Comparison of ENCODE assay signal across 21 mouse cellular contexts in genomic region chr9:6927399-6928035, GRCm38 (mm10).
DNase-seq lines count a peak whose midpoint lies in the region; ATAC-seq and TF ChIP-seq lines count a peak whose summit lies in the region.
"Had no signal": no experiment of that assay in that cellular context is flagged by ENCODE, and none has a peak within 500 bp of the region (broad histone marks: within the 10 kb centered on the region; RNA-seq: fewer than 3 reads in every experiment).

No protein-coding gene starts in this region.

- H3K27ac ChIP-seq in intestine, embryonic 14.5 days (ENCODE audit: low read depth), result no peak overlapping the region
- no peak overlapping the region for H3K27ac ChIP-seq in intestine, postnatal 0 days (ENCODE audit: low read depth, low read length)
- H3K27ac ChIP-seq in ES-Bruce4 (ENCODE audit: insufficient read depth, low read length), result peak overlapping the region; percentile 61
- no peak overlapping the region for H3K27ac ChIP-seq in intestine, embryonic 16.5 days (ENCODE audit: low read length)
- no peak overlapping the region for H3K27ac ChIP-seq in heart, adult 2 months
- H3K27ac ChIP-seq: forebrain, embryonic 13.5 days; gastrocnemius, adult 2 months; heart, embryonic 10.5 days; hindbrain, embryonic 15.5 days; left cerebral cortex, adult 2 months; macrophage; midbrain, embryonic 10.5 days had no signal

- peaks cover 4% of the 10 kb centered on the region; the same call in 1 of the 2 replicates for H3K36me3 ChIP-seq in intestine, embryonic 14.5 days (ENCODE audit: control insufficient read depth, insufficient read depth, low read length)
- no peaks in the 10 kb centered on the region for H3K36me3 ChIP-seq in intestine, postnatal 0 days (ENCODE audit: control insufficient read depth, insufficient read depth)
- H3K36me3 ChIP-seq in ES-Bruce4 (ENCODE audit: control insufficient read depth, insufficient read depth, low read length, poor library complexity, severe bottlenecking), result no peaks in the 10 kb centered on the region; the same call in 1 of the 2 replicates
- no peaks in the 10 kb centered on the region for H3K36me3 ChIP-seq in intestine, embryonic 16.5 days (ENCODE audit: control insufficient read depth, insufficient read depth, low read length)
- H3K36me3 ChIP-seq in heart, adult 2 months (ENCODE audit: control insufficient read depth, insufficient read depth, low read length), result no peaks in the 10 kb centered on the region

- TF ChIP-seq CTCF in intestine, postnatal 0 days (IDR thresholded peaks at IDR 0.05; ENCODE audit: low read depth), result no peak
- TF ChIP-seq CTCF in ES-Bruce4 (IDR thresholded peaks at IDR 0.05; ENCODE audit: low read depth, low read length), result no peak
- TF ChIP-seq CTCF in heart, adult 2 months (IDR thresholded peaks at IDR 0.05), result no peak

- H3K4me3 ChIP-seq in intestine, embryonic 14.5 days (ENCODE audit: low read depth, low read length), result no peak overlapping the region
- H3K4me3 ChIP-seq in intestine, postnatal 0 days (ENCODE audit: low read depth, low read length), result no peak overlapping the region
- H3K4me3 ChIP-seq in ES-Bruce4 (ENCODE audit: low read depth, low read length), result no peak overlapping the region
- no peak overlapping the region for H3K4me3 ChIP-seq in intestine, embryonic 16.5 days (ENCODE audit: low read length)
- no peak overlapping the region for H3K4me3 ChIP-seq in heart, adult 2 months
- H3K4me3 ChIP-seq: forebrain, embryonic 13.5 days; gastrocnemius, adult 2 months; heart, embryonic 10.5 days; hindbrain, embryonic 15.5 days; left cerebral cortex, adult 2 months; midbrain, embryonic 10.5 days had no signal

- intact Hi-C loops in heart, adult 2 months (cut with DNase I), result no loop called here

- no peak for DNase-seq in intestine, embryonic 14.5 days (ENCODE audit: low spot score)
- DNase-seq in ZHBTc4 (ENCODE audit: low read depth, low spot score), result peak; percentile 85
- DNase-seq in heart, adult 2 months, result no peak
- DNase-seq in lung, postnatal 25 days (ENCODE audit: low spot score), result no peak
- no peak for DNase-seq in neural tube, embryonic 10.5 days (ENCODE audit: extremely low spot score, low spot score)
- DNase-seq: adrenal gland, postnatal 25 days; cerebellum, adult 9-10 months; gastrocnemius, adult 2 months; heart, postnatal 4 days; right cerebral cortex, postnatal 14 days; thymus, postnatal 14 days had no signal

- no peaks in the 10 kb centered on the region for H3K27me3 ChIP-seq in intestine, embryonic 14.5 days (replicated peaks; ENCODE audit: control insufficient read depth, insufficient read depth, low read length)
- H3K27me3 ChIP-seq in intestine, postnatal 0 days (replicated peaks; ENCODE audit: control insufficient read depth, insufficient read depth, low read length), result no peaks in the 10 kb centered on the region
- no peaks in the 10 kb centered on the region for H3K27me3 ChIP-seq in ES-Bruce4 (ENCODE audit: control insufficient read depth, insufficient read depth, low read length, poor library complexity, severe bottlenecking)
- no peaks in the 10 kb centered on the region for H3K27me3 ChIP-seq in intestine, embryonic 16.5 days (replicated peaks; ENCODE audit: control insufficient read depth, insufficient read depth, low read length)
- H3K27me3 ChIP-seq in heart, adult 2 months (ENCODE audit: control insufficient read depth, insufficient read depth, low read length), result no peaks in the 10 kb centered on the region
- H3K27me3 ChIP-seq: forebrain, embryonic 13.5 days; hindbrain, embryonic 15.5 days had no signal

- 18% methylated on average over 1 of the region's 1 CpGs for WGBS in intestine, embryonic 14.5 days
- 7% methylated on average over 1 of the region's 1 CpGs for WGBS in intestine, postnatal 0 days
- 15% methylated on average over 1 of the region's 1 CpGs for WGBS in intestine, embryonic 16.5 days
- WGBS in heart, adult 2 months, result 38% methylated on average over 1 of the region's 1 CpGs

- TF ChIP-seq POLR2A in ES-Bruce4 (IDR thresholded peaks at IDR 0.05; ENCODE audit: insufficient read depth, low read length), result no peak
- TF ChIP-seq POLR2A in heart, adult 2 months (IDR thresholded peaks at IDR 0.05; ENCODE audit: insufficient read depth, low read depth, low read length), result no peak

- no peaks in the 10 kb centered on the region for H3K4me1 ChIP-seq in intestine, embryonic 14.5 days (replicated peaks; ENCODE audit: control insufficient read depth, insufficient read depth, low read length)
- no peaks in the 10 kb centered on the region for H3K4me1 ChIP-seq in intestine, postnatal 0 days (replicated peaks; ENCODE audit: control insufficient read depth, insufficient read depth, low read length)
- H3K4me1 ChIP-seq in ES-Bruce4 (ENCODE audit: control insufficient read depth, insufficient read depth, low read length), result peaks cover 2% of the 10 kb centered on the region
- no peaks in the 10 kb centered on the region for H3K4me1 ChIP-seq in intestine, embryonic 16.5 days (ENCODE audit: control insufficient read depth, insufficient read depth, low read length)
- no peaks in the 10 kb centered on the region for H3K4me1 ChIP-seq in heart, adult 2 months (ENCODE audit: control insufficient read depth, insufficient read depth, low read length)
- H3K4me1 ChIP-seq: forebrain, embryonic 13.5 days; heart, embryonic 10.5 days; hindbrain, embryonic 15.5 days; midbrain, embryonic 10.5 days had no signal

- ATAC-seq in intestine, embryonic 14.5 days (replicated peaks; ENCODE audit: low FRiP score, low TSS enrichment, low read depth), result peak; percentile 64; the same call in 1 of the 2 replicates
- no peak for ATAC-seq in intestine, postnatal 0 days
- ATAC-seq in intestine, embryonic 16.5 days, result peak; percentile 80
- ATAC-seq: forebrain, embryonic 13.5 days had no signal

- no peak overlapping the region for H3K4me2 ChIP-seq in intestine, embryonic 14.5 days (ENCODE audit: low read length)
- no peak overlapping the region for H3K4me2 ChIP-seq in intestine, postnatal 0 days (replicated peaks; ENCODE audit: low read depth)
- H3K4me2 ChIP-seq in intestine, embryonic 16.5 days (ENCODE audit: low read depth, low read length), result no peak overlapping the region
- H3K4me2 ChIP-seq: forebrain, embryonic 13.5 days; hindbrain, embryonic 15.5 days had no signal

- no peaks in the 10 kb centered on the region for H3K79me2 ChIP-seq in heart, adult 2 months (replicated peaks; ENCODE audit: control insufficient read depth, insufficient read depth, low read length)

- 0 out of 2 replicates have a peak, but pooled peaks have one; percentile 23 for TF ChIP-seq EP300 in ES-Bruce4 (IDR thresholded peaks at IDR 0.05; ENCODE audit: insufficient read depth, low read depth, low read length)
- no peak for TF ChIP-seq EP300 in heart, adult 2 months (IDR thresholded peaks at IDR 0.05; ENCODE audit: insufficient read depth, low read depth, low read length)

- H3K9ac ChIP-seq in intestine, embryonic 14.5 days (ENCODE audit: low read length), result no peak overlapping the region
- no peak overlapping the region for H3K9ac ChIP-seq in intestine, postnatal 0 days (ENCODE audit: low read depth, low read length)
- H3K9ac ChIP-seq in ES-Bruce4 (ENCODE audit: low read depth, poor library complexity, severe bottlenecking), result no peak overlapping the region
- H3K9ac ChIP-seq in intestine, embryonic 16.5 days (ENCODE audit: low read depth, low read length), result no peak overlapping the region
- no peak overlapping the region for H3K9ac ChIP-seq in heart, adult 2 months (ENCODE audit: low read depth, low read length)
- H3K9ac ChIP-seq: forebrain, embryonic 13.5 days; hindbrain, embryonic 15.5 days had no signal

- H3K9me3 ChIP-seq in intestine, embryonic 14.5 days (ENCODE audit: control insufficient read depth, low read length), result no peaks in the 10 kb centered on the region
- H3K9me3 ChIP-seq in intestine, postnatal 0 days (ENCODE audit: control insufficient read depth), result no peaks in the 10 kb centered on the region
- no peaks in the 10 kb centered on the region for H3K9me3 ChIP-seq in ES-Bruce4 (replicated peaks; ENCODE audit: control insufficient read depth, insufficient read depth, low read length, poor library complexity, severe bottlenecking)
- no peaks in the 10 kb centered on the region for H3K9me3 ChIP-seq in intestine, embryonic 16.5 days (ENCODE audit: control insufficient read depth, low read length)
- H3K9me3 ChIP-seq: forebrain, embryonic 13.5 days; G1E; heart, embryonic 10.5 days; hindbrain, embryonic 15.5 days; midbrain, embryonic 10.5 days had no signal
